Mouse (Mus musculus): ENCODE measurements around the gene Psma3. TPM values are rescaled to one million over a fixed set of nuclear protein-coding genes. Genes with fewer than 3 reads are reported as not detected.

The Psma3 gene
- total and polyA plus RNA-seq, 3 experiments: 295 to 304 TPM; not detected in 1

DNA sequence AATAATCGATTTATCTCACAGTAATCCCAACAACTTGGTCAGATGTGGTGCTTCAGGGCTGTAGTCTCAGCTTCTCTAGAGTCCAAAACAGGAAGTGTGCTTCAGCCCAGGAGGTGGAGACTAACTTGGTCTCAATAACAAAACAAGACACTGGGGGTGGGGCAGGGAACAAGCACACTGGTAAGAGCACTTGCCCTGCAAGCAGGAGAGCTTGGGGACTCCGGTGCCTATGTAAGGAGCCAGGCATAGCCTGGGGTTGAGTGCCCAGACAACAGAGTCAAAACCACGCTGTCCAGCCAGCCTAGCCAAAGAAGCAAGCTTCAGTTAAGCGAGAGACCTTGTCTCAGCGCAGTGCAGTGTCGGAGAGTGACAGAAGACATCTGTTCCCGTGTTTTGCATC is 66.0 kb downstream of the Psma3 start:
- Histone ChIP-seq H3K9ac (ENCODE audit: control insufficient read depth, low read depth, low read length, poor library complexity, severe bottlenecking) (no peak overlapping the region), H3K27me3 (ENCODE audit: control insufficient read depth in 1 of 2, insufficient read depth in 2 of 2, low read length in 2 of 2) (no peaks in the 10 kb centered on the region), H3K4me1 (ENCODE audit: control insufficient read depth in 1 of 2, insufficient read depth in 2 of 2, low read length in 2 of 2) (peaks cover 0 to 2% of the 10 kb centered on the region in 2 experiments; a peak in 1 of 4 replicates), H3K9me3 (replicated peaks; ENCODE audit: insufficient read depth, low read length) (no peaks in the 10 kb centered on the region), H3K79me2 (ENCODE audit: control insufficient read depth, insufficient read depth, low read length, poor library complexity) (no peaks in the 10 kb centered on the region), H3K27ac (ENCODE audit: control insufficient read depth, low read depth, low read length) (no peak overlapping the region), H3K4me3 (ENCODE audit: control insufficient read depth in 1 of 2, insufficient read depth in 1 of 2, low read depth in 2 of 2, low read length in 2 of 2) (no peak overlapping the region), H3K36me3 (ENCODE audit: control insufficient read depth in 1 of 2, insufficient read depth in 2 of 2, low read length in 2 of 2) (peaks cover 0 to 15% of the 10 kb centered on the region in 2 experiments; a peak in 3 of 4 replicates)
- TF ChIP-seq ELF1 (IDR thresholded peaks at IDR 0.05; ENCODE audit: low read depth, low read length): 0 out of 2 replicates have a peak, but pooled peaks have one; percentile 38
- TF ChIP-seq E2F4 (IDR thresholded peaks at IDR 0.05; ENCODE audit: borderline replicate concordance, low read depth, low read length): no peak
- TF ChIP-seq MAFK (IDR thresholded peaks at IDR 0.05; ENCODE audit: borderline replicate concordance, low read depth, low read length): no peak
- no peak for TF ChIP-seq MYC (IDR thresholded peaks at IDR 0.05; ENCODE audit: low read depth, low read length)
- no peak for TF ChIP-seq ZMIZ1 (IDR thresholded peaks at IDR 0.05; ENCODE audit: low read depth, low read length)
- DNase-seq (ENCODE audit: low read depth, low spot score): peak; percentile 67

- Histone ChIP-seq H3K4me3 (ENCODE audit: control insufficient read depth in 1 of 2, insufficient read depth in 1 of 2, low read depth in 2 of 2, low read length in 2 of 2) (no peak overlapping the region), H3K27me3 (ENCODE audit: control insufficient read depth in 1 of 2, insufficient read depth in 2 of 2, low read length in 2 of 2) (no peaks in the 10 kb centered on the region), H3K27ac (ENCODE audit: control insufficient read depth, low read depth, low read length) (no peak overlapping the region), H3K79me2 (ENCODE audit: control insufficient read depth, insufficient read depth, low read length, poor library complexity) (no peaks in the 10 kb centered on the region), H3K36me3 (ENCODE audit: control insufficient read depth in 1 of 2, insufficient read depth in 2 of 2, low read length in 2 of 2) (peaks cover 2 to 8% of the 10 kb centered on the region in 2 experiments; a peak in 3 of 4 replicates), H3K9ac (ENCODE audit: control insufficient read depth, low read depth, low read length, poor library complexity, severe bottlenecking) (no peak overlapping the region), H3K9me3 (replicated peaks; ENCODE audit: insufficient read depth, low read length) (no peaks in the 10 kb centered on the region), H3K4me1 (ENCODE audit: control insufficient read depth in 1 of 2, insufficient read depth in 2 of 2, low read length in 2 of 2) (peaks cover 2% of the 10 kb centered on the region in 2 experiments; a peak in 2 of 4 replicates)
- TF ChIP-seq CHD2 (IDR thresholded peaks at IDR 0.05; ENCODE audit: low read length) (no peak), ZMIZ1 (IDR thresholded peaks at IDR 0.05; ENCODE audit: low read depth, low read length) (no peak), ETS1 (IDR thresholded peaks at IDR 0.05; ENCODE audit: low read depth, low read length) (no peak), SMC3 (IDR thresholded peaks at IDR 0.05; ENCODE audit: low read depth, low read length) (no peak), USF2 (IDR thresholded peaks at IDR 0.05; ENCODE audit: borderline replicate concordance in 1 of 2, insufficient read depth in 1 of 2, low read depth in 1 of 2, low read length in 2 of 2) (no peak), POLR2AphosphoS5 (IDR thresholded peaks at IDR 0.05; ENCODE audit: borderline replicate concordance, low read depth, low read length) (no peak), ELF1 (IDR thresholded peaks at IDR 0.05; ENCODE audit: low read depth, low read length) (no peak), JUND (IDR thresholded peaks at IDR 0.05; ENCODE audit: low read depth, low read length) (no peak), E2F4 (IDR thresholded peaks at IDR 0.05; ENCODE audit: borderline replicate concordance, low read depth, low read length) (no peak), MYB (IDR thresholded peaks at IDR 0.05; ENCODE audit: low read depth, low read length) (no peak), HCFC1 (IDR thresholded peaks at IDR 0.05; ENCODE audit: low read depth, low read length) (no peak), UBTF (IDR thresholded peaks at IDR 0.05; ENCODE audit: borderline replicate concordance, insufficient read depth, low read depth, low read length) (no peak), CTCF (IDR thresholded peaks at IDR 0.05 in 2 of 3, conservative IDR thresholded peaks at IDR 0.05 in 1 of 3; ENCODE audit: control insufficient read depth in 1 of 3, insufficient read depth in 1 of 3, low read depth in 2 of 3, low read length in 3 of 3, poor library complexity in 1 of 3, severe bottlenecking in 1 of 3) (no peak), MAZ (IDR thresholded peaks at IDR 0.05; ENCODE audit: low read depth, low read length) (no peak), ZNF384 (IDR thresholded peaks at IDR 0.05; ENCODE audit: low read depth, low read length) (no peak), ZKSCAN1 (IDR thresholded peaks at IDR 0.05; ENCODE audit: low read depth, low read length) (no peak)
- DNase-seq (ENCODE audit: low read depth, low spot score): no peak
Measured at GRCm38 (mm10) chr12:71042451-71042850, 68.0 kb downstream of the Psma3 start.
